Mouse (Mus musculus) limb, embryonic 10.5 days (tissue): Measurements from ENCODE around the gene Myh9. TPM values are rescaled to one million over a fixed set of nuclear protein-coding genes. Genes with fewer than 3 reads are reported as not detected.

Experiments used
- DNase-seq: peaks from one replicate; pipeline ENCODE4 v3.0.0-alpha.2; 2017; ENCODE audit warnings: low spot score
- H3K27ac ChIP-seq: fragments of 300-500 bp; sonication (generic); 2 replicates; pipeline ENCODE4 v1.5.1; 2016; ENCODE audit warnings: mild to moderate bottlenecking
- H3K27me3 ChIP-seq: fragments of 300-500 bp; sonication (generic); 2 replicates; pipeline ENCODE4 v1.6.1; 2016; ENCODE audit warnings: low read depth, mild to moderate bottlenecking; ENCODE audit not compliant: poor library complexity, severe bottlenecking
- H3K36me3 ChIP-seq: fragments of 300-500 bp; sonication (generic); 2 replicates; pipeline ENCODE4 v1.6.1; 2016; ENCODE audit warnings: mild to moderate bottlenecking, moderate library complexity
- H3K4me1 ChIP-seq: fragments of 300-500 bp; sonication (generic); 2 replicates; pipeline ENCODE4 v1.6.1; 2016
- H3K4me3 ChIP-seq: fragments of 300-500 bp; sonication (generic); 2 replicates; pipeline ENCODE4 v1.5.1; 2016; ENCODE audit warnings: mild to moderate bottlenecking, moderate library complexity
- H3K9me3 ChIP-seq: fragments of 300-500 bp; sonication (generic); replicated peaks from 2 replicates; pipeline ENCODE4 v1.6.1; 2016; ENCODE audit warnings: mild to moderate bottlenecking
- WGBS: fragments of 180-500 bp; shearing (Covaris S2); methylation state at CpG from one replicate; pipeline ENCODE4 v1.1.7; 2016; 5-methylcytosine and 5-hydroxymethylcytosine counted together
- polyA plus RNA-seq: library from polyadenylated mRNA; unstranded; fragments of >200 nt; fragmentation: Nextera tagmentation; extraction: Ambion mirVana; gene quantifications from 2 replicates; pipeline ENCODE4 v1.2.1, GENCODE M21; 2016

The Myh9 gene
- polyA plus RNA-seq, 1 experiment from 2014 or later = 39.2 TPM

DNA sequence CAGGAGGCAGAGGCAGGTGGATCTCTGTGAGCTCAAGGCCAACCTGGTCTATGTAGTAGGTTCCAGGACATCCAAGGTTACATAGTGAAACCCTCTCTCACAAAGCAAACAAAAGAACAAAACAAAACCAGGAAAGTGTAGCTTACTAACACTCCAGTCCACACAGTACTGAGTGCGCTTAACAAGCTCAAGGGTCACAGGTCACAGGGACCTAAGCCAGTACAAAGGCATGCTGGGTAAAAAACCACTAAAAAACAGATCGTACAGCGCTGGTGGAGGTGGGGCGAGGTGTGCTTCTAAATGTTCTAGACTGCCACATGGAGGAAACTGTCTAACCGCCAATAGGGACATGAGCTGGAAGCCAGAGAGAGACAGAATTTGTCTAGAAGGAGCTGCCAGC, 71.6 kb downstream of the Myh9 start:
- peaks cover 98% of the 10 kb centered on the region for H3K36me3 ChIP-seq
- H3K27ac ChIP-seq = no peak overlapping the region
- no peak for DNase-seq
- H3K27me3 ChIP-seq = no peaks in the 10 kb centered on the region
- 92% methylated on average over 5 of the region's 5 CpGs for WGBS
- no peak overlapping the region for H3K4me3 ChIP-seq
- H3K9me3 ChIP-seq = no peaks in the 10 kb centered on the region
- no peaks in the 10 kb centered on the region for H3K4me1 ChIP-seq

DNA sequence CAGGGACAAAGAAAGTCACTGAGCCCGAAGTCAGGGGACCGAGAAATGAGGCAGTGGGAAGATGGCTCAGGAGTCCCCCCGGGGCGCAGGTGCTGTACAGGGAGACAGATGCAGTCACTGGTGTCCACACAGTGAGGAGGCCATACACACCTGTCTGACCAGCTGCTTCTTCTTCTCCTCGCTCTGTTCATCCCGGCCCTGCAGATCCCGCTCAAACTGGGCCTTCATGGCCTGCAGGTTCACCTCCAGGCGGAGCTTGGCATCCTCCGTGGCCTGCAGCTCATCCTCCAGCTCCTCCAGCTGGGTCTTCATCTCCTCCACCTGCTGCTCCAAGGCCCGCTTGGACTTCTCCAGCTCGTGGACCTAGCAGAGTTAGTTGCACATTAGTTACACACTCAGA, 75.0 kb downstream of the Myh9 start:
- peaks cover 100% of the 10 kb centered on the region for H3K36me3 ChIP-seq
- H3K4me1 ChIP-seq = no peaks in the 10 kb centered on the region
- WGBS = 97% methylated on average over 11 of the region's 11 CpGs
- no peaks in the 10 kb centered on the region for H3K27me3 ChIP-seq
- no peak overlapping the region for H3K27ac ChIP-seq
- no peak overlapping the region for H3K4me3 ChIP-seq
- DNase-seq = no peak
- H3K9me3 ChIP-seq = no peaks in the 10 kb centered on the region

DNA sequence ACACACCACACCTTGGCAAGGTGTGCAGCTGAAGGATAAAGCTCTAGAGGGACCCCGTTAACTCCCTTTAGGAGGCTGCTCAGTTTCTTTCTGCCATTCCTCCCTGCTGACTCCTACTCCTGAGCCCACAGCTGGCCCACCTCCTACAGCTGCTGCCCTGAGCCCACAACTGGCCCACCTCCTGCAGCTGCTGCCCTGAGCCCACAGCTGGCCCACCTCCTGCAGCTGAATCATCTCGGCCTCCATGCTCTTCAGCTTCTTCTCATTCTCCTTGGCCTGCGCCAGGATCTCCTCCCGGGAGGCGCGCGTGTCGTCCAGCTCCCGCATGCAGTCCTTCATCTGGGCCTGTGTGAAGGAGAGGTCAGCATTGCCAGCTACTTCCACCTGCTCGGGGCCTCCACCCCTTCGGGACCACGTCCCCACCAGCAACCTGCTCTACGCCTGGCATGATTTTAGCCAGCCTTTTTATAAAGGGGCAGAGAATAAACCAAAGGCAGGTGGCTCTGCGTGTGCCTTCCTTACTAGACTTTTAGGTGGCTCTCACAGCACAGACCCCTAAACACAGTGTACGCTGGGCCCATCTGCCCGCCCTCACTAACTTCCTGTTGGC, 76.4 kb downstream of the Myh9 start:
- DNase-seq = no peak
- Histone ChIP-seq H3K27me3 (no peaks in the 10 kb centered on the region), H3K4me3 (no peak overlapping the region), H3K9me3 (no peaks in the 10 kb centered on the region), H3K36me3 (peaks cover 100% of the 10 kb centered on the region), H3K4me1 (no peaks in the 10 kb centered on the region), H3K27ac (no peak overlapping the region)
- 94% methylated on average over 16 of the region's 16 CpGs for WGBS

DNA sequence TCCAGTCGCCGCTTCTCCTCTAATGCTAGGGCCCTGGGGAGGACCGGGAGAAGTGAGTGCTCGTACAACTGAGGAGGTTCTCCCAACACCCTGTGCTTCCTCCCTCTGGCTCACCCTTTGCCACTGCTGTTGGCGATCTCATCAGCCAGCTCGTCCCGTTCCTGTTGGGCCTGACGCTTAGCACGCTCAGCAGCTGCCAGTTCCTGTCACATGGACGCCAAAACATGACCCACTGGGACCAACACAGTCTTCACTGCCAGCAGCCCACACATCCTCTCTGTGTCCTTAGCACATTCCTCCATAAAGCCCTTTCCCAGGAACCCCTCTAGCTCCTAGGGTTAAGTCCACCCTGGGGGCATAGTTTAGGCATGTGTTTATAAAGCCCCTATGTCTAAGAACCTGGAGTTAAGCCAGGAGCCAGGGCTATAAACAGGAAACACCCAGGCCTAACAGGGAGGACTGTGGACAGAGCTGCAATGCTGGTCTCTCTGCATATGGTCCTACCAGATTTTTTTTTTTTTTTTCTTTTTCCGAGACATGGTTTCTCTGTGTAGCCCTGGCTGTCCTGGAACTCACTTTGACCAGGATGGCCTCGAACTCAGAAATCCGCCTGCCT, 77.5 kb downstream of the Myh9 start:
- 90% methylated on average over 13 of the region's 13 CpGs for WGBS
- Histone ChIP-seq H3K36me3 (peaks cover 100% of the 10 kb centered on the region), H3K27ac (no peak overlapping the region)

DNA sequence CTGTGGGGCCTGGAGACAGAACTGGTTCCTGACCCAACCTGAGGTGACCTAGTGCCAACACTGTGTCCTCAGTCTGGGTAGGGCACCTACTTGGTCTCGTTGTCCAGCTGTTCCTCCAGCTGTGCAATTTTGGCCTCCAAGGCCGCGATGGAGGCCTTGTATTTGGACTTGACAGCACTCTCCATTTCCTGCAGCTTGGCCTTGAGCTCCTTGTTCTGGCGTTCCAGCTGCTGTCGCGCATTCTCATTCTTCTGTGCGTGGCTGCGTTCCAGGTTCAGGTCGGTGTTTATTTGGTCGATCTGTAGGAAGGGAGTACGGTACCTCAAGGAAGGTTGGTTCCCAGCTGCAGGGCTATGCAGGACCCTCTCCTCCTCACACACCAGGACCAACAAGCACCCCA, 78.3 kb downstream of the Myh9 start:
- Histone ChIP-seq H3K27me3 (no peaks in the 10 kb centered on the region), H3K27ac (no peak overlapping the region), H3K36me3 (peaks cover 95% of the 10 kb centered on the region), H3K4me3 (no peak overlapping the region), H3K9me3 (no peaks in the 10 kb centered on the region), H3K4me1 (no peaks in the 10 kb centered on the region)
- no peak for DNase-seq
- 96% methylated on average over 11 of the region's 11 CpGs for WGBS

More for the DNA sequence above, 77.5 kb downstream of the Myh9 start:
- Histone ChIP-seq H3K4me1 (no peaks in the 10 kb centered on the region), H3K27me3 (no peaks in the 10 kb centered on the region), H3K4me3 (no peak overlapping the region), H3K9me3 (no peaks in the 10 kb centered on the region)
- DNase-seq = no peak

- 92% methylated on average over 16 of the region's 16 CpGs for WGBS
Measured at GRCm38 (mm10) chr15:77763050-77763449, 78.9 kb downstream of the Myh9 start.

DNA sequence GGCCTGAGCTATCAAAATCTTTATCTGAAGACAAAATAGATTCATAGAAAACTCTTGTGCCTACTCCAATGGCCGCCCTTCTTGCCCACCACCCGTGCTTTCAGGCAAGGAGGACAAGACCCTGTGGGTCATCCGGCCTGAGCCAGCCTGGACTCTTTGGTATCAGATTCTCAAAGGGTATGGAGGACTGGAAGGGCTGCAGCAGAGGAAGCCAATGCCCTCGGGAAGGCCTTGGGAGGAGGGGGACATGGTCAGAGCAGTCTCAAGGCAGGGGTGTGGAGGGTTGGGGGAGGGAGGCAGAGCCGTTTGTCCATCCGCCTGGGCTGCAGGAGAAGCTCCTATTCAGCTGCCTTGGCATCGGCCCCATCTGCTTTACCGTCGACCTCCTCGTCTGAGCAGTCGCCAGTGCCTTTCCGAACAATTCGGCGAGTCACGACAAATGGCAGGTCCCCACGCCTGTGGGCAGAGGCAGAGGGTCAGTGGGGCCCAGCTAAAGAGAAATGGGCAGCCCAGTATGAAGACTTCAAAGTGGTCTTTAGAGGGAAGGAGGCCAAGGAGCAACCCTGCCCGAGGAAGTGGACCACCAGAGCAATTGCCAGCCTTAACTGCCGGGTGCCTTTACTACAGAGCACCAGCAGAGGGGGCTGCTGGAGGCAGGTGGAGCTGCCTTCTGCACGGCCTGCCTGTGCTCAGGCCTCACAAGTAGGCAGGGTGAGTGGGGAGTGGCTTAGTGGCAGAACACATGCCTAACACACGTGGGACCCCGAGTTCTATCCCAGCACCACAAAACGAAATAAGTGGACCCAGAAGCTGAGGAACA, 80.2 kb downstream of the Myh9 start:
- Histone ChIP-seq H3K27me3 (no peaks in the 10 kb centered on the region), H3K27ac (no peak overlapping the region), H3K4me3 (no peak overlapping the region), H3K36me3 (peaks cover 76% of the 10 kb centered on the region), H3K9me3 (no peaks in the 10 kb centered on the region), H3K4me1 (peaks cover 3% of the 10 kb centered on the region; the same call in 1 of the 2 replicates)
- peak; percentile 58 for DNase-seq
- 82% methylated on average over 22 of the region's 22 CpGs for WGBS

More at GRCm38 (mm10) chr15:77763050-77763449, 78.9 kb downstream of the Myh9 start:
- Histone ChIP-seq H3K9me3 (no peaks in the 10 kb centered on the region), H3K36me3 (peaks cover 88% of the 10 kb centered on the region), H3K27ac (no peak overlapping the region), H3K27me3 (no peaks in the 10 kb centered on the region), H3K4me3 (no peak overlapping the region), H3K4me1 (no peaks in the 10 kb centered on the region)
- DNase-seq = no peak

- H3K27me3 ChIP-seq = no peaks in the 10 kb centered on the region
- H3K9me3 ChIP-seq = no peaks in the 10 kb centered on the region
- no peak overlapping the region for H3K27ac ChIP-seq
- DNase-seq = no peak
- H3K36me3 ChIP-seq = peaks cover 69% of the 10 kb centered on the region
- WGBS = 95% methylated on average over 7 of the region's 7 CpGs
- peaks cover 3% of the 10 kb centered on the region; the same call in 1 of the 2 replicates for H3K4me1 ChIP-seq
- H3K4me3 ChIP-seq = no peak overlapping the region
Measured at GRCm38 (mm10) chr15:77761083-77761482, 80.9 kb downstream of the Myh9 start.

DNA sequence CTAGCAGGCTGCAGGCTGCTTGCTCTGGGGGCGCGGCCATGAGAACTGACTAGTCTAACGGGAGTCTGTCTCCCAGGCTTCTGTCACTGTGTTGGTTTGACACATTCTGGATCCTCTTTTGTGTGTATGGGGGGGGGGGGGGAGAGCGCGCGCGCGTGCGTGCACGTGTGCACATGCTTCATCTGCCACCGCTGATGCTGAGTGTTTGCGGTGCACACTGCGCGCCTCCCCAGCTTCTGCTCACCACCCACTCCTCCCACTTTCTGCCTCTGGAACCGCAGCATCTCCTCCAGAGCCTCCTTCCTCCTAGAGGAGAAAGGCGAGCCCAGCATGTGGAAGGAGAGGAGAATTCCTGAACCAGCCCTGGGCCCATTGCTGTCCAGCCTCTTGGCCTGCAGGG, 81.9 kb downstream of the Myh9 start:
- no peak overlapping the region for H3K4me3 ChIP-seq
- H3K4me1 ChIP-seq = peaks cover 3% of the 10 kb centered on the region; the same call in 1 of the 2 replicates
- no peak for DNase-seq
- 95% methylated on average over 16 of the region's 16 CpGs for WGBS
- H3K36me3 ChIP-seq = peaks cover 58% of the 10 kb centered on the region
- H3K27me3 ChIP-seq = no peaks in the 10 kb centered on the region
- no peaks in the 10 kb centered on the region for H3K9me3 ChIP-seq
- no peak overlapping the region for H3K27ac ChIP-seq

GRCm38 (mm10) chr15:77757586-77758226, 84.3 kb downstream of the Myh9 start:
- 82% methylated on average over 4 of the region's 4 CpGs for WGBS
- Histone ChIP-seq H3K9me3 (no peaks in the 10 kb centered on the region), H3K36me3 (peaks cover 35% of the 10 kb centered on the region), H3K27ac (no peak overlapping the region), H3K4me3 (no peak overlapping the region), H3K4me1 (peaks cover 3% of the 10 kb centered on the region; the same call in 1 of the 2 replicates), H3K27me3 (no peaks in the 10 kb centered on the region)
- DNase-seq = no peak

DNA sequence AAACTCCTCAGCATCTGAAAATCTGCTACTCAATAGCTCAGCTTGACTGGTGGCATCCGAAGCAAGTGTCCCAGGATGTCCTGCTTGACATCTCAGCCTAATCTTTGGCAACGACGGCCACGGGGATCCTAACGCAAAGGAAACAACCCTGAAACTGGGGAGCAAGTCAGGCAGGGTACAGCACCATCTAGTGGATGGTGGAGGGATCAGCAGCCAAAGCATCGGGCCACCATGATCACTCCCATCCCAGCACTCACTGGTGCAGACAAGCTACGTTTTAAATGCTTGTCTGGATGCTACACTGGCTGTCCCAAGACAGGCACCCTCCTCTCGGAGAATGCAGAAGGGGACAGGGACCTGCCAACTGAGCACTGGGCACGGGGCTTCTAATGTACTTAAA, 85.1 kb downstream of the Myh9 start, which contains the start of gene Apol8:
Gene Apol8 (minus strand): TSS at position 156 of the 400 bp plus-strand sequence.
- DNase-seq = peak; percentile 70
- Histone ChIP-seq H3K27me3 (no peaks in the 10 kb centered on the region), H3K4me3 (no peak within 1 kb of the TSS), H3K36me3 (peaks cover 26% of the 10 kb centered on the region), H3K9me3 (no peaks in the 10 kb centered on the region), H3K4me1 (peaks cover 3% of the 10 kb centered on the region; the same call in 1 of the 2 replicates), H3K27ac (no peak within 1 kb of the TSS)
- WGBS = 12% methylated on average over 9 of the region's 9 CpGs

DNA sequence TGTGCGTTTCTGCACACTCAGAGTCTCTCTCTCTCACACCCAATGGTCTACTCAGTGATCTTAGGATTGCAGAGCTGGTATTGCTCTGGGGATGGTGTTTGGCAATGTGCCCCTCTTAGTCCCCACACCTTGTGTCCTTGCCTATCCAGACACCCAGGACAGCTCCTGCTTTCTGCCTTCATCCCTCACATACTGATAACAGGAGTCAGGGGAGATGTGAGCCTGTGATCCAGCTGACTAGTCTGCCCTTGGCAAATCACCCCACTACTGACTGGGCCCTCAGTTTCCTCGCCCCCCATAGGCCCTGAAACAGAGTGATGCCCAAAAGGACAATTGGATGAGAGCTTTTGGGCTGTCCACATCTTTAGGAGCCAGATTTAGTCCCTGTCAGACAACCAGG, 85.9 kb downstream of the Myh9 start:
- H3K9me3 ChIP-seq = no peaks in the 10 kb centered on the region
- DNase-seq = no peak
- no peaks in the 10 kb centered on the region for H3K27me3 ChIP-seq
- H3K4me1 ChIP-seq = peaks cover 3% of the 10 kb centered on the region; the same call in 1 of the 2 replicates
- H3K4me3 ChIP-seq = no peak overlapping the region
- 64% methylated on average over 2 of the region's 2 CpGs for WGBS
- peaks cover 19% of the 10 kb centered on the region for H3K36me3 ChIP-seq
- H3K27ac ChIP-seq = no peak overlapping the region
